Mouse (Mus musculus): ENCODE results near the gene Tmem17. TPM values are rescaled to one million over a fixed set of nuclear protein-coding genes. Genes with fewer than 3 reads are reported as not detected.

The Tmem17 gene
- total and polyA plus RNA-seq, 3 experiments, result 3.8 to 17.2 (median 7.4) TPM

- no peaks in the 10 kb centered on the region for H3K79me2 ChIP-seq (replicated peaks; ENCODE audit: control insufficient read depth, extremely low read depth, insufficient read depth, poor library complexity, severe bottlenecking)
- H3K27me3 ChIP-seq (replicated peaks), result no peaks in the 10 kb centered on the region
- H3K4me1 ChIP-seq (ENCODE audit: control insufficient read depth in 1 of 2, insufficient read depth in 2 of 2), result no peaks in the 10 kb centered on the region
- no peak overlapping the region for H3K4me2 ChIP-seq (ENCODE audit: insufficient read depth, low read depth, poor library complexity, severe bottlenecking)
- no peak overlapping the region for H3K27ac ChIP-seq (ENCODE audit: insufficient read depth, low read depth)
- no peaks in the 10 kb centered on the region for H3K9me3 ChIP-seq (replicated peaks; ENCODE audit: low read length)
- H3K4me3 ChIP-seq (replicated peaks in 1 of 3; ENCODE audit: low read depth in 2 of 3, low read length in 2 of 3, poor library complexity in 1 of 3), result no peak overlapping the region
- DNase-seq (ENCODE audit: extremely low read depth), result no peak
- dilution Hi-C loops (cut with MboI; ENCODE audit: extremely low pct_ligation_motif_present, extremely low pct_unique_long_range_greater_than_20kb, low sequenced_read_pairs) (no loop called here), in situ Hi-C loops (cut with MboI; ENCODE audit: low pct_ligation_motif_present, low pct_unique_long_range_greater_than_20kb, low sequenced_read_pairs) (no loop called here)
- H3K9ac ChIP-seq (ENCODE audit: insufficient read depth, low read depth), result no peak overlapping the region
- TF ChIP-seq ZNF384 (IDR thresholded peaks at IDR 0.05; ENCODE audit: low read depth, low read length) (no peak), E2F4 (IDR thresholded peaks at IDR 0.05; ENCODE audit: insufficient replicate concordance, low read depth, low read length) (no peak), MAFK (IDR thresholded peaks at IDR 0.05; ENCODE audit: insufficient replicate concordance, low read length) (no peak)
- H3K36me3 ChIP-seq (replicated peaks in 1 of 2; ENCODE audit: control insufficient read depth in 1 of 2, insufficient read depth in 1 of 2, low read length in 1 of 2), result no peaks in the 10 kb centered on the region
Measured at GRCm38 (mm10) chr11:22494941-22495340, 16.9 kb upstream of the Tmem17 start.

GRCm38 (mm10) chr11:22499396-22499795 is 12.5 kb upstream of the Tmem17 start:
- H3K4me3 ChIP-seq (replicated peaks in 1 of 3; ENCODE audit: low read depth in 2 of 3, low read length in 2 of 3, poor library complexity in 1 of 3), result no peak overlapping the region
- no peak overlapping the region for H3K9ac ChIP-seq (ENCODE audit: insufficient read depth, low read depth)
- peaks cover 0 to 6% of the 10 kb centered on the region in 2 experiments; a peak in 2 of 4 replicates for H3K4me1 ChIP-seq (ENCODE audit: control insufficient read depth in 1 of 2, insufficient read depth in 2 of 2)
- H3K79me2 ChIP-seq (replicated peaks; ENCODE audit: control insufficient read depth, extremely low read depth, insufficient read depth, poor library complexity, severe bottlenecking), result no peaks in the 10 kb centered on the region
- dilution Hi-C loops (cut with MboI; ENCODE audit: extremely low pct_ligation_motif_present, extremely low pct_unique_long_range_greater_than_20kb, low sequenced_read_pairs), result no loop called here
- no peaks in the 10 kb centered on the region for H3K27me3 ChIP-seq (replicated peaks)
- H3K4me2 ChIP-seq (ENCODE audit: insufficient read depth, low read depth, poor library complexity, severe bottlenecking), result no peak overlapping the region
- no peaks in the 10 kb centered on the region for H3K9me3 ChIP-seq (replicated peaks; ENCODE audit: low read length)
- in situ Hi-C loops (cut with MboI; ENCODE audit: low pct_ligation_motif_present, low pct_unique_long_range_greater_than_20kb, low sequenced_read_pairs), result no loop called here
- no peak overlapping the region for H3K27ac ChIP-seq (ENCODE audit: insufficient read depth, low read depth)
- no peaks in the 10 kb centered on the region for H3K36me3 ChIP-seq (replicated peaks in 1 of 2; ENCODE audit: control insufficient read depth in 1 of 2, insufficient read depth in 1 of 2, low read length in 1 of 2)
- no peak for TF ChIP-seq MAZ (IDR thresholded peaks at IDR 0.05; ENCODE audit: low read depth, low read length)
- TF ChIP-seq TCF12 (IDR thresholded peaks at IDR 0.05; ENCODE audit: low read depth, low read length), result no peak
- no peak for TF ChIP-seq ZMIZ1 (IDR thresholded peaks at IDR 0.05; ENCODE audit: low read depth, low read length)
- TF ChIP-seq HCFC1 (IDR thresholded peaks at IDR 0.05; ENCODE audit: low read depth, low read length), result no peak
- TF ChIP-seq IRF4 (IDR thresholded peaks at IDR 0.05; ENCODE audit: low read depth, low read length), result no peak
- no peak for TF ChIP-seq GABPA (IDR thresholded peaks at IDR 0.05; ENCODE audit: insufficient replicate concordance, low read depth, low read length)
- TF ChIP-seq ETS1 (conservative IDR thresholded peaks at IDR 0.05; ENCODE audit: low read depth, low read length), result no peak
- TF ChIP-seq POLR2AphosphoS2 (IDR thresholded peaks at IDR 0.05; ENCODE audit: low read depth, low read length), result no peak
- TF ChIP-seq BHLHE40 (IDR thresholded peaks at IDR 0.05; ENCODE audit: low read depth, low read length), result no peak
- no peak for TF ChIP-seq SMC3 (IDR thresholded peaks at IDR 0.05; ENCODE audit: low read depth, low read length)
- no peak for DNase-seq (ENCODE audit: extremely low read depth)

- dilution Hi-C loops (cut with MboI; ENCODE audit: extremely low pct_ligation_motif_present, extremely low pct_unique_long_range_greater_than_20kb, low sequenced_read_pairs) (no loop called here), in situ Hi-C loops (cut with MboI; ENCODE audit: low pct_ligation_motif_present, low pct_unique_long_range_greater_than_20kb, low sequenced_read_pairs) (no loop called here)
- no peak overlapping the region for H3K4me3 ChIP-seq (replicated peaks in 1 of 3; ENCODE audit: low read depth in 2 of 3, low read length in 2 of 3, poor library complexity in 1 of 3)
- DNase-seq (ENCODE audit: extremely low read depth), result no peak
- H3K4me2 ChIP-seq (ENCODE audit: insufficient read depth, low read depth, poor library complexity, severe bottlenecking), result no peak overlapping the region
- no peak overlapping the region for H3K9ac ChIP-seq (ENCODE audit: insufficient read depth, low read depth)
- no peaks in the 10 kb centered on the region for H3K79me2 ChIP-seq (replicated peaks; ENCODE audit: control insufficient read depth, extremely low read depth, insufficient read depth, poor library complexity, severe bottlenecking)
- H3K36me3 ChIP-seq (replicated peaks in 1 of 2; ENCODE audit: control insufficient read depth in 1 of 2, insufficient read depth in 1 of 2, low read length in 1 of 2), result no peaks in the 10 kb centered on the region
- H3K9me3 ChIP-seq (replicated peaks; ENCODE audit: low read length), result no peaks in the 10 kb centered on the region
- no peaks in the 10 kb centered on the region for H3K27me3 ChIP-seq (replicated peaks)
- no peak for TF ChIP-seq SMC3 (IDR thresholded peaks at IDR 0.05; ENCODE audit: low read depth, low read length)
- no peak for TF ChIP-seq PAX5 (IDR thresholded peaks at IDR 0.05; ENCODE audit: low read length)
- TF ChIP-seq CHD2 (IDR thresholded peaks at IDR 0.05; ENCODE audit: low read length), result no peak
- TF ChIP-seq JUN (IDR thresholded peaks at IDR 0.05; ENCODE audit: insufficient read depth, low read depth, low read length), result no peak
- TF ChIP-seq USF1 (IDR thresholded peaks at IDR 0.05; ENCODE audit: low read depth, low read length), result no peak
- no peak for TF ChIP-seq ZC3H11A (IDR thresholded peaks at IDR 0.05; ENCODE audit: low read depth, low read length)
- TF ChIP-seq MAZ (IDR thresholded peaks at IDR 0.05; ENCODE audit: low read depth, low read length), result no peak
- no peak for TF ChIP-seq TCF12 (IDR thresholded peaks at IDR 0.05; ENCODE audit: low read depth, low read length)
- no peak for TF ChIP-seq MYC (IDR thresholded peaks at IDR 0.05; ENCODE audit: low read depth, low read length)
- no peak for TF ChIP-seq ZMIZ1 (IDR thresholded peaks at IDR 0.05; ENCODE audit: low read depth, low read length)
- no peak for TF ChIP-seq MAX (IDR thresholded peaks at IDR 0.05; ENCODE audit: low read length)
- no peak for TF ChIP-seq IRF4 (IDR thresholded peaks at IDR 0.05; ENCODE audit: low read depth, low read length)
- no peak for TF ChIP-seq EP300 (IDR thresholded peaks at IDR 0.05; ENCODE audit: low read length)
- no peak for TF ChIP-seq BHLHE40 (IDR thresholded peaks at IDR 0.05; ENCODE audit: low read depth, low read length)
- TF ChIP-seq CTCF (conservative IDR thresholded peaks at IDR 0.05 in 1 of 2, IDR thresholded peaks at IDR 0.05 in 1 of 2; ENCODE audit: low read depth in 2 of 2, low read length in 2 of 2), result no peak
- H3K4me1 ChIP-seq (ENCODE audit: control insufficient read depth in 1 of 2, insufficient read depth in 2 of 2), result peaks cover 0 to 6% of the 10 kb centered on the region in 2 experiments; a peak in 2 of 4 replicates
- H3K27ac ChIP-seq (ENCODE audit: insufficient read depth, low read depth), result no peak overlapping the region
Measured at GRCm38 (mm10) chr11:22499886-22500285, 12.0 kb upstream of the Tmem17 start.
